Mouse (Mus musculus): ENCODE measurements around the gene Lpcat4. TPM values are rescaled to one million over a fixed set of nuclear protein-coding genes. Genes with fewer than 3 reads are reported as not detected.

Lpcat4 gene
- 4.6 TPM for polyA plus RNA-seq (2014; fragmentation: Illumina TruSeq; extraction: RNeasy Lipid Tissue Mini Kit (QIAGEN cat#74804); ENCODE audit: low read depth, low replicate concordance)

GRCm38 (mm10) chr2:112239212-112239934 lies at the start of gene Lpcat4:
Gene Lpcat4, plus strand, starts transcription at chr2:112239468.

GRCm38 (mm10) chr2:112259241-112259962 lies 20.1 kb downstream of the Lpcat4 start, which contains the start of gene Nutm1:
Gene Nutm1, minus strand, starts transcription at chr2:112259291.

GRCm38 (mm10) chr2:112261748-112262653 lies 22.7 kb downstream of the Lpcat4 start, which contains the start of gene Nop10:
Gene Nop10, plus strand, starts transcription at chr2:112261926.

GRCm38 (mm10) chr2:112265448-112266241 lies 26.4 kb downstream of the Lpcat4 start, which contains the start of gene Slc12a6:
Gene Slc12a6, plus strand, starts transcription at chr2:112265825.

GRCm38 (mm10) chr2:112266242-112266592 lies 26.9 kb downstream of the Lpcat4 start, which contains the start of gene Gm21985:
Gene Gm21985, plus strand, starts transcription at chr2:112266314.

Other genes with a start within 250 kb of the Lpcat4 start
- not detected for gene Olfr1309, start 249.2 kb upstream of the Lpcat4 start, polyA plus RNA-seq (2014; fragmentation: Illumina TruSeq; extraction: RNeasy Lipid Tissue Mini Kit (QIAGEN cat#74804); ENCODE audit: low read depth, low replicate concordance)
- gene Olfr1310, start 226.8 kb upstream of the Lpcat4 start, polyA plus RNA-seq (2014; fragmentation: Illumina TruSeq; extraction: RNeasy Lipid Tissue Mini Kit (QIAGEN cat#74804); ENCODE audit: low read depth, low replicate concordance), result not detected
- not detected for gene Olfr1311, start 215.1 kb upstream of the Lpcat4 start, polyA plus RNA-seq (2014; fragmentation: Illumina TruSeq; extraction: RNeasy Lipid Tissue Mini Kit (QIAGEN cat#74804); ENCODE audit: low read depth, low replicate concordance)
- not detected for gene Olfr1312, start 189.2 kb upstream of the Lpcat4 start, polyA plus RNA-seq (2014; fragmentation: Illumina TruSeq; extraction: RNeasy Lipid Tissue Mini Kit (QIAGEN cat#74804); ENCODE audit: low read depth, low replicate concordance)
- not detected for gene Olfr1313, start 161.6 kb upstream of the Lpcat4 start, polyA plus RNA-seq (2014; fragmentation: Illumina TruSeq; extraction: RNeasy Lipid Tissue Mini Kit (QIAGEN cat#74804); ENCODE audit: low read depth, low replicate concordance)
- gene Olfr1314, start 142.7 kb upstream of the Lpcat4 start, polyA plus RNA-seq (2014; fragmentation: Illumina TruSeq; extraction: RNeasy Lipid Tissue Mini Kit (QIAGEN cat#74804); ENCODE audit: low read depth, low replicate concordance), result not detected
- gene Olfr1315-ps1, start 124.0 kb upstream of the Lpcat4 start, polyA plus RNA-seq (2014; fragmentation: Illumina TruSeq; extraction: RNeasy Lipid Tissue Mini Kit (QIAGEN cat#74804); ENCODE audit: low read depth, low replicate concordance), result not detected
- not detected for gene Olfr1316, start 104.5 kb upstream of the Lpcat4 start, polyA plus RNA-seq (2014; fragmentation: Illumina TruSeq; extraction: RNeasy Lipid Tissue Mini Kit (QIAGEN cat#74804); ENCODE audit: low read depth, low replicate concordance)
- gene Olfr1317, start 99.1 kb upstream of the Lpcat4 start, polyA plus RNA-seq (2014; fragmentation: Illumina TruSeq; extraction: RNeasy Lipid Tissue Mini Kit (QIAGEN cat#74804); ENCODE audit: low read depth, low replicate concordance), result not detected
- gene Olfr1318, start 85.3 kb upstream of the Lpcat4 start, polyA plus RNA-seq (2014; fragmentation: Illumina TruSeq; extraction: RNeasy Lipid Tissue Mini Kit (QIAGEN cat#74804); ENCODE audit: low read depth, low replicate concordance), result not detected
- not detected for gene Nutm1, start 19.8 kb downstream of the Lpcat4 start, polyA plus RNA-seq (2014; fragmentation: Illumina TruSeq; extraction: RNeasy Lipid Tissue Mini Kit (QIAGEN cat#74804); ENCODE audit: low read depth, low replicate concordance)
- 60.8 TPM for gene Nop10, start 22.5 kb downstream of the Lpcat4 start, polyA plus RNA-seq (2014; fragmentation: Illumina TruSeq; extraction: RNeasy Lipid Tissue Mini Kit (QIAGEN cat#74804); ENCODE audit: low read depth, low replicate concordance)
- 31.5 TPM for gene Slc12a6, start 26.4 kb downstream of the Lpcat4 start, polyA plus RNA-seq (2014; fragmentation: Illumina TruSeq; extraction: RNeasy Lipid Tissue Mini Kit (QIAGEN cat#74804); ENCODE audit: low read depth, low replicate concordance)
- not detected for gene Gm21985, start 26.8 kb downstream of the Lpcat4 start, polyA plus RNA-seq (2014; fragmentation: Illumina TruSeq; extraction: RNeasy Lipid Tissue Mini Kit (QIAGEN cat#74804); ENCODE audit: low read depth, low replicate concordance)
- gene Emc4, start 128.6 kb downstream of the Lpcat4 start, polyA plus RNA-seq (2014; fragmentation: Illumina TruSeq; extraction: RNeasy Lipid Tissue Mini Kit (QIAGEN cat#74804); ENCODE audit: low read depth, low replicate concordance), result 99.6 TPM
- 5.2 TPM for gene Katnbl1, start 139.7 kb downstream of the Lpcat4 start, polyA plus RNA-seq (2014; fragmentation: Illumina TruSeq; extraction: RNeasy Lipid Tissue Mini Kit (QIAGEN cat#74804); ENCODE audit: low read depth, low replicate concordance)
- 17.7 TPM for gene Emc7, start 215.5 kb downstream of the Lpcat4 start, polyA plus RNA-seq (2014; fragmentation: Illumina TruSeq; extraction: RNeasy Lipid Tissue Mini Kit (QIAGEN cat#74804); ENCODE audit: low read depth, low replicate concordance)
- not detected for gene Chrm5, start 241.3 kb downstream of the Lpcat4 start, polyA plus RNA-seq (2014; fragmentation: Illumina TruSeq; extraction: RNeasy Lipid Tissue Mini Kit (QIAGEN cat#74804); ENCODE audit: low read depth, low replicate concordance)

All from heart, adult 10 weeks (tissue).